ENCODE assay signal across 9 mouse cellular contexts in genomic region chr3:37724946-37725735, GRCm38 (mm10). TPM values are rescaled to one million over a fixed set of nuclear protein-coding genes. Genes with fewer than 3 reads are reported as not detected.
DNase-seq lines count a peak whose midpoint lies in the region; ATAC-seq lines count a peak whose summit lies in the region.
"Had no signal": no experiment of that assay in that cellular context is flagged by ENCODE, and none has a peak within 500 bp of the region (broad histone marks: within the 10 kb centered on the region; RNA-seq: fewer than 3 reads in every experiment).

No protein-coding gene starts in this region.

- peak overlapping the region; percentile 80 for H3K4me2 ChIP-seq in heart, embryonic 13.5 days
- peak overlapping the region; percentile 63; the same call in 1 of the 2 replicates for H3K4me2 ChIP-seq in midbrain, embryonic 14.5 days (ENCODE audit: low read length)
- H3K4me2 ChIP-seq in midbrain, embryonic 11.5 days, result no peak overlapping the region
- H3K4me2 ChIP-seq in stomach, embryonic 15.5 days, result peak overlapping the region; percentile 49; the same call in 1 of the 2 replicates

- no peak overlapping the region for H3K4me3 ChIP-seq in heart, embryonic 13.5 days
- no peak overlapping the region for H3K4me3 ChIP-seq in midbrain, embryonic 14.5 days (replicated peaks; ENCODE audit: low read depth, low read length)
- no peak overlapping the region for H3K4me3 ChIP-seq in midbrain, embryonic 11.5 days (ENCODE audit: low read depth, low read length)
- no peak overlapping the region for H3K4me3 ChIP-seq in stomach, embryonic 15.5 days (replicated peaks)

- H3K4me1 ChIP-seq in heart, embryonic 13.5 days, result peaks cover 52% of the 10 kb centered on the region
- H3K4me1 ChIP-seq in midbrain, embryonic 14.5 days (ENCODE audit: control insufficient read depth, insufficient read depth, low read length), result peaks cover 6% of the 10 kb centered on the region; the same call in 1 of the 2 replicates
- peaks cover 12% of the 10 kb centered on the region for H3K4me1 ChIP-seq in midbrain, embryonic 11.5 days (ENCODE audit: control insufficient read depth, insufficient read depth, low read length)
- peaks cover 40% of the 10 kb centered on the region for H3K4me1 ChIP-seq in stomach, embryonic 15.5 days

- H3K9me3 ChIP-seq in heart, embryonic 13.5 days, result no peaks in the 10 kb centered on the region
- no peaks in the 10 kb centered on the region for H3K9me3 ChIP-seq in midbrain, embryonic 14.5 days (ENCODE audit: control insufficient read depth, low read length)
- H3K9me3 ChIP-seq in midbrain, embryonic 11.5 days (ENCODE audit: control insufficient read depth, low read length), result no peaks in the 10 kb centered on the region
- H3K9me3 ChIP-seq in stomach, embryonic 15.5 days, result no peaks in the 10 kb centered on the region

- H3K27me3 ChIP-seq in heart, embryonic 13.5 days (replicated peaks), result peaks cover 39% of the 10 kb centered on the region
- H3K27me3 ChIP-seq in midbrain, embryonic 14.5 days (ENCODE audit: control insufficient read depth, insufficient read depth, low read length), result no peaks in the 10 kb centered on the region
- H3K27me3 ChIP-seq in midbrain, embryonic 11.5 days (ENCODE audit: control insufficient read depth, insufficient read depth, low read length), result peaks cover 8% of the 10 kb centered on the region
- no peaks in the 10 kb centered on the region for H3K27me3 ChIP-seq in stomach, embryonic 15.5 days (replicated peaks)

- no peak for ATAC-seq in heart, embryonic 13.5 days (ENCODE audit: extremely low read depth, insufficient number of reproducible peaks, low FRiP score, low TSS enrichment)
- ATAC-seq in midbrain, embryonic 14.5 days (ENCODE audit: low FRiP score, low TSS enrichment), result no peak
- no peak for ATAC-seq in midbrain, embryonic 11.5 days (ENCODE audit: low FRiP score)
- no peak for ATAC-seq in stomach, embryonic 15.5 days (ENCODE audit: insufficient read depth, low FRiP score, low read depth)
- ATAC-seq in erythroblast, adult 5-6 weeks (replicated peaks; ENCODE audit: low FRiP score, poor library complexity, severe bottlenecking), result no peak

- 75% methylated on average over 6 of the region's 6 CpGs for WGBS in heart, embryonic 13.5 days
- WGBS in midbrain, embryonic 14.5 days, result 89% methylated on average over 6 of the region's 6 CpGs
- WGBS in midbrain, embryonic 11.5 days, result 88% methylated on average over 6 of the region's 6 CpGs
- 70% methylated on average over 6 of the region's 6 CpGs for WGBS in stomach, embryonic 15.5 days

- intact Hi-C loops in heart, postnatal 36 days (cut with DNase I), result no loop called here

- no peak overlapping the region for H3K9ac ChIP-seq in heart, embryonic 13.5 days
- H3K9ac ChIP-seq in midbrain, embryonic 14.5 days (replicated peaks; ENCODE audit: low read length), result no peak overlapping the region
- no peak overlapping the region for H3K9ac ChIP-seq in midbrain, embryonic 11.5 days (ENCODE audit: low read length)
- H3K9ac ChIP-seq in stomach, embryonic 15.5 days, result no peak overlapping the region

- no peak overlapping the region for H3K27ac ChIP-seq in heart, embryonic 13.5 days (replicated peaks)
- 0 out of 2 replicates have a peak overlapping the region, but pooled peaks have one; percentile 70 for H3K27ac ChIP-seq in midbrain, embryonic 14.5 days (replicated peaks; ENCODE audit: low read depth, low read length)
- no peak overlapping the region for H3K27ac ChIP-seq in midbrain, embryonic 11.5 days (ENCODE audit: low read depth, low read length)
- H3K27ac ChIP-seq in stomach, embryonic 15.5 days, result peak overlapping the region; percentile 89
- H3K27ac ChIP-seq: heart, adult 2 months had no signal

- H3K36me3 ChIP-seq in heart, embryonic 13.5 days, result no peaks in the 10 kb centered on the region
- H3K36me3 ChIP-seq in midbrain, embryonic 14.5 days (ENCODE audit: control insufficient read depth, insufficient read depth, low read length), result no peaks in the 10 kb centered on the region
- no peaks in the 10 kb centered on the region for H3K36me3 ChIP-seq in midbrain, embryonic 11.5 days (ENCODE audit: control insufficient read depth, insufficient read depth, low read length)
- H3K36me3 ChIP-seq in stomach, embryonic 15.5 days, result no peaks in the 10 kb centered on the region

- DNase-seq in heart, postnatal 36 days, result no peak
- no peak for DNase-seq in midbrain, embryonic 14.5 days
- DNase-seq in midbrain, embryonic 11.5 days (ENCODE audit: low spot score, missing footprints), result no peak
- DNase-seq in induced T-regulatory cell, adult 2 months (ENCODE audit: low read depth), result peak; percentile 30
- no peak for DNase-seq in ovary, postnatal 10 days (ENCODE audit: low spot score)
- DNase-seq: heart, adult 2 months had no signal

RNA-seq across cellular contexts. Expression of gene Gm5148, which starts 0.9 kb away (rescaled TPM):
- 3.1 and 3.2 TPM in 2 replicates for polyA plus RNA-seq in heart, embryonic 13.5 days (2015; fragmentation: Nextera tagmentation; extraction: Ambion mirVana)
- total RNA-seq in heart, postnatal 36 days (2021), result under 1 TPM in 1 of 2 experiments, not detected in 1; 0.16 TPM
- 12.9 and 18.5 TPM in 2 replicates for polyA plus RNA-seq in midbrain, embryonic 14.5 days (2014; fragmentation: Nextera tagmentation; extraction: Ambion mirVana)
- polyA plus RNA-seq in midbrain, embryonic 11.5 days (2014; fragmentation: Nextera tagmentation; extraction: Ambion mirVana), result 1.9 and 3.7 TPM in 2 replicates
- polyA plus RNA-seq in stomach, embryonic 15.5 days (2015; fragmentation: Nextera tagmentation; extraction: Ambion mirVana), result 5.9 and 6.0 TPM in 2 replicates
- 0.84 TPM in 1 of 2 replicates, not detected in the other for total RNA-seq in erythroblast, adult 5-6 weeks (2015; ENCODE audit: low replicate concordance)
- 3.0 and 10.6 TPM in 2 replicates for total RNA-seq in erythroblast, adult 5-6 weeks (2017; ENCODE audit: low replicate concordance)

Comparison
In these comparisons a context has a peak if more than half of its experiments do, and no peak if none do; other contexts are left out.
1. H3K27ac ChIP-seq: peak in midbrain, embryonic 14.5 days (single experiment) and stomach, embryonic 15.5 days (single experiment); none in heart, embryonic 13.5 days (single experiment) and midbrain, embryonic 11.5 days (single experiment).